Mouse (Mus musculus) heart, adult 10 weeks (tissue): ENCODE measurements around the gene Pdilt. TPM values are rescaled to one million over a fixed set of nuclear protein-coding genes. Genes with fewer than 3 reads are reported as not detected.

Experiments used
- polyA plus RNA-seq: library from polyadenylated mRNA; stranded (reverse); fragments of 350-450 nt; fragmentation: Illumina TruSeq; extraction: RNeasy Lipid Tissue Mini Kit (QIAGEN cat#74804); gene quantifications from one replicate; pipeline ENCODE4 v1.2.3, GENCODE M21; 2014; ENCODE audit warnings: low read depth, low replicate concordance

Pdilt gene
- not detected for polyA plus RNA-seq

DNA sequence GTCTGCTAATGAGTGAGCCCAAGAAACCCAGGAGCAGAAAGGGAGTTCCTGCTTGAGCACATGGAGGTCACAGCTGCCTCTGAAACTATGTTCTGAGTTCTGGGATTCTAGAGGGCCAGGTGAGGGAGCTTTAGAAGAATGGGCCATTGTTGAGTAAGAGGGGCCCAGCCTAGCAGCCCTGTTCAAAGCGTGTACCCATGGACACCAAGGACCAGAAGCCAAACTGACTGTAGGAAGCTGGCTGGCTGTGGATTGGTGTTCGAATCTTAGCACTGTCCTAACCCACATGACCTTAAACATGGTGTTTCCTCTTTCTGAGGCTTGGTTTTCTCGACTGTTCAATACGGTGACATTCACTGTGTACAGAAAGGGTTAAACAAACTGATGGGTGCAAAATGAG, at the start of gene Pdilt:
Pdilt (minus strand) TSS at position 101 of the 400 bp plus-strand sequence.

DNA sequence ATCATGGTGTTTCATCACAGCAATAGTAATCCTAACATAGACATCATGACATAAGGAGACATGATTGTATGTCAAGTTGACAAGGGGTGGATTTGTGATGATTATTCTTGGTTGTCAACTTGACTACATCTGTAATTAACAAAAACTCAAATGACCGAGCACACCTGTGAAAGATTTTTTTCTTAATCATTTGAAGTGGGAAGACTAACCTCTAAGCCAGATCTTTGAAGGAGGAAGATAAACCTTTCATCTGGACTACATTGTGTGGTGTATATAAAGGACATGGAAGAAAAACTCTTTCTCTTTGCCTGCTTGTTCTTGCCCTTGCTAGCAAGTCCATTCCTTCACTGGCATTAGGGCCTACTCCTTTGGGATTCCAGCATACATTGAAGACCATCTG, 30.8 kb upstream of the Pdilt start, which contains the start of gene Acsm2:
Acsm2 (plus strand) TSS at position 301 of the 400 bp plus-strand sequence.

DNA sequence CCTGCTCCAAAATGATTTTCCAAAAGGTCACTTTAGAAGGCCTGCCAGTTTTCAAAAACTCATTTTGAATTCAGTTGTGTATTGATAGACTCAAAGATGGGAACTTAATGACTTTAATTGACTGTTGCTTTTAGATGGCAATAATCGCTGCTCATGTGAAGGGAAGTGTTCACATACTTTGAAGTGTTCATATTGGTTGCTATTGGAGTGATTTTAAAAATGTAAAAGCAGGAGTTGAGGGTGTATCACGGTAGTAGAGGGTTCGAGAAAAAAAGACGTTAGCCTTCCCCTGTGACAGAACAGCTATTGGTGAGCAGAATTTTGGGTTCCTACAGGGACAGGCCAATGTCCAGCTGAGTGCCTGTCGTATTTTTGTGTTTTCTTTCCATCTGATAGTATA, 4.1 kb downstream of the Pdilt start, which contains the start of gene Acsm5:
Acsm5 (plus strand) TSS at position 301 of the 400 bp plus-strand sequence.

DNA sequence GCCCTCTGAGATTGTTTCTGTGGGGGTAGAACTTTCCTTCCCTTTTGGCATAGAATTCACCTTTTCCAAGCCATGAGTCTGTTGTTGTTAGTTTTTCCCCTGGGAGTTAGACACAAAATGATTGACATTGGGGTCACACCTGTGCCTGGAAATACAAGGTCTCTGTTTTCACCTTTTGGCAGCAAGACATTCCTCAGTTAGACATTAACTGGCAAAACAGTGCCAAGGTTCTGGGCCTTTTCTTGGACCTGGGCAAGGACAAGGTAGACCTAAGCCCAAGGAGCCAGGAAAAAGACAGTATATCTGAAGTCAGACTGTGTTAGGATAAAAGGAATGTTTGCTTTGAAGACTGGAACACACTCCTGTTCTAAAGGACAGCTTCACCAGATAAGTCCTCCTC, 44.0 kb downstream of the Pdilt start, which contains the start of gene Umod:
Umod (minus strand) TSS at position 27 of the 400 bp plus-strand sequence.

DNA sequence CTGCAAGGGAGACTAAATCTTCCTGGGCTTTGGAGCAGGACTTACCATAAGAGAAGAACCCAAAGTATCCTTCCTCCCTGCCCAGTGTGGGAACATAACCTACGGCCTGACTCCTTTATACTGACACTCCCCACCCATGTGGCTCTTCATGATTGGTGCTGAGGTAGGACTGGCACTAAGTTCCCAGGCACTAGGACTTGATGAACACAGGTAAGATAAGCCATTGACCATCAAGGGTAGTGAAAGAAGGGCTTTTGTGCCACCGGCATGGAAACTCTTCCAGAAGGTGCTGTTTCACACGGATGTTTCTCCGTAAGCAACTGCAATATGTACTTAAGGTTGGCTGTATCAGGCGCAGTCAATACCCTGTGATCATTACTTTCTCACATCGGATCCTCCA, 64.1 kb downstream of the Pdilt start, which contains the start of gene Gp2:
Gp2 (minus strand) TSS at position 101 of the 400 bp plus-strand sequence.

Other genes starting within 250 kb of the Pdilt start
- gene Gp2, start 64.2 kb downstream of the Pdilt start, polyA plus RNA-seq = not detected
- not detected for gene Umod, start 44.2 kb downstream of the Pdilt start, polyA plus RNA-seq
- gene Acsm5, start 4.0 kb downstream of the Pdilt start, polyA plus RNA-seq = 5.7 TPM
- gene Acsm2, start 30.9 kb upstream of the Pdilt start, polyA plus RNA-seq = not detected
- not detected for gene Acsm1, start 83.5 kb upstream of the Pdilt start, polyA plus RNA-seq
- gene Acsm4, start 166.5 kb upstream of the Pdilt start, polyA plus RNA-seq = not detected
- 25.5 TPM for gene Thumpd1, start 197.3 kb upstream of the Pdilt start, polyA plus RNA-seq
- gene Acsm3, start 237.4 kb upstream of the Pdilt start, polyA plus RNA-seq = 6.4 TPM